Mouse (Mus musculus): ENCODE data around the gene Ear10. TPM values are rescaled to one million over a fixed set of nuclear protein-coding genes. Genes with fewer than 3 reads are reported as not detected.
"Not testable (repeated sequence)": the region's sequence is repeated elsewhere in the genome, so short reads cannot be mapped to it uniquely, and the experiment has no call there.

The Ear10 gene
- polyA plus RNA-seq, 1 experiment from 2014 or later = not detected

GRCm38 (mm10) chr14:43879966-43880545 lies 43.3 kb downstream of the Ear10 start:
- H3K36me3 ChIP-seq; H3K27ac ChIP-seq; H3K4me1 ChIP-seq; DNase-seq (ENCODE audit: low spot score); H3K9me3 ChIP-seq; H3K27me3 ChIP-seq (ENCODE audit: insufficient read depth, poor library complexity, severe bottlenecking); H3K4me3 ChIP-seq: not testable (repeated sequence)
- WGBS = 65% methylated on average over 5 of the region's 5 CpGs

DNA sequence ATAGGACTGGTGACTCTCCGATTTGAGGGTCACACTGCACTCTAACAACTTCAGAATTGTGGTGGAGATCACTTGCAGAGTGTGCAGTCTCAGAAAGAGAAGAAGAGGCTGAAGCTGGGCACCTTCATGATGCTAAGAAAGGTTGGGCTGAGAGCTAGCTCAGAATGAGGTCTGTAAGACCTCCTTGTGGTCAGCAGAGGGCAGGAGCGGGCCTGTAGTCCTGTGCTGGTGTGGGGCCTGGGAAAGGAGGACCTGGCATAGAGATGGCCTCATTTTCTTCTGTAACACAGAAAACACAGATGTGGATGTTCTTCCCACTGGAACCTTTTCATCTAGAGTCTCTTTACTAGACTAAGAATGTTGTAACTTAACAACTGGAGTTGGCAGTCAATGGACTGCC lies 45.6 kb downstream of the Ear10 start:
- not testable (repeated sequence) for DNase-seq (ENCODE audit: low spot score); H3K9me3 ChIP-seq; H3K27ac ChIP-seq; H3K4me1 ChIP-seq; H3K27me3 ChIP-seq (ENCODE audit: insufficient read depth, poor library complexity, severe bottlenecking); H3K36me3 ChIP-seq; H3K4me3 ChIP-seq
- 59% methylated on average over 1 of the region's 2 CpGs for WGBS

DNA sequence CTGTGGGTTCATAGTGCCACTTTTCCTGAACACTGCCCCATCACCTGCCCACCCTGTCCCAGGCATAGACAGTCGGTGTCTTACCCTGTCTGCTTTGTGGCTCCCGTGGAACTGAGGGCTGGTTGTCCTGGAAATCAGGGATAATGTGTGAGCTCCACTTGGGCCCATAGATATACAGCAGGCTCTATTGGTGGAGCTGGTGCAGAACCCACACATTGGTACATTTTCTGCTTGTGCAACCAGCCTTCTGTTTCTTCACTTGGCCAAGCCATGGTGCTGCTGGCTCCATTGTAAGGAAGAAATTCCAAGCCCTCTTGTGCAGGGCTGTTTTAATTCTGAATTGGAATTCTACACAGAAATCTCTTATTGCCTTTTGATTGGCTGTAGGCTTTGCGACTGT lies 47.9 kb downstream of the Ear10 start, which contains the start of gene Ear1:
Gene Ear1 (minus strand): TSS at position 101 of the 400 bp plus-strand sequence.
- not testable (repeated sequence) for H3K9me3 ChIP-seq; H3K4me1 ChIP-seq; H3K27me3 ChIP-seq (ENCODE audit: insufficient read depth, poor library complexity, severe bottlenecking); H3K27ac ChIP-seq; H3K4me3 ChIP-seq; H3K36me3 ChIP-seq; DNase-seq (ENCODE audit: low spot score)
- 77% methylated on average over 3 of the region's 3 CpGs for WGBS

GRCm38 (mm10) chr14:43874862-43875261 lies 48.5 kb downstream of the Ear10 start:
- not testable (repeated sequence) for H3K27ac ChIP-seq
- WGBS = 86% methylated on average over 3 of the region's 3 CpGs

More at GRCm38 (mm10) chr14:43874862-43875261, 48.5 kb downstream of the Ear10 start:
- not testable (repeated sequence) for H3K4me1 ChIP-seq; H3K9me3 ChIP-seq; H3K27me3 ChIP-seq (ENCODE audit: insufficient read depth, poor library complexity, severe bottlenecking); H3K4me3 ChIP-seq; DNase-seq (ENCODE audit: low spot score); H3K36me3 ChIP-seq

Other genes starting within 250 kb of the Ear10 start
- not detected in 2 replicates for gene Gm8165, start 246.4 kb downstream of the Ear10 start, polyA plus RNA-seq (2016; fragmentation: Nextera tagmentation; extraction: Ambion mirVana)
- gene Gm7324, start 225.7 kb downstream of the Ear10 start, polyA plus RNA-seq (2016; fragmentation: Nextera tagmentation; extraction: Ambion mirVana) = 0.42 and 0.90 TPM in 2 replicates
- not detected in 2 replicates for gene Gm16506, start 196.1 kb downstream of the Ear10 start, polyA plus RNA-seq (2016; fragmentation: Nextera tagmentation; extraction: Ambion mirVana)
- gene Gm6526, start 175.7 kb downstream of the Ear10 start, polyA plus RNA-seq (2016; fragmentation: Nextera tagmentation; extraction: Ambion mirVana) = 0.11 and 0.16 TPM in 2 replicates
- gene Gm8180, start 138.8 kb downstream of the Ear10 start, polyA plus RNA-seq (2016; fragmentation: Nextera tagmentation; extraction: Ambion mirVana) = not detected in 2 replicates
- not detected in 2 replicates for gene Ear1, start 48.0 kb downstream of the Ear10 start, polyA plus RNA-seq (2016; fragmentation: Nextera tagmentation; extraction: Ambion mirVana)
- 25.2 and 25.6 TPM in 2 replicates for gene Gm8113, start 1.8 kb upstream of the Ear10 start, polyA plus RNA-seq (2016; fragmentation: Nextera tagmentation; extraction: Ambion mirVana)
- gene Ang5, start 33.5 kb upstream of the Ear10 start, polyA plus RNA-seq (2016; fragmentation: Nextera tagmentation; extraction: Ambion mirVana) = not detected in 2 replicates
- not detected in 2 replicates for gene Ang6, start 78.7 kb upstream of the Ear10 start, polyA plus RNA-seq (2016; fragmentation: Nextera tagmentation; extraction: Ambion mirVana)
- gene Ear2, start 179.1 kb upstream of the Ear10 start, polyA plus RNA-seq (2016; fragmentation: Nextera tagmentation; extraction: Ambion mirVana) = not detected in 2 replicates
- not detected in 2 replicates for gene Gm3327, start 200.3 kb upstream of the Ear10 start, polyA plus RNA-seq (2016; fragmentation: Nextera tagmentation; extraction: Ambion mirVana)